Mouse (Mus musculus) thymus, adult 2 months (tissue): ENCODE measurements around the gene Plvap.

Experiments used
- CTCF ChIP-seq: fragments of 200-500 bp; IDR thresholded peaks from 2 replicates; pipeline ENCODE4 v1.5.1; 2012; ENCODE audit warnings: mild to moderate bottlenecking, control low read depth, low read length, moderate library complexity, borderline replicate concordance; ENCODE audit not compliant: control insufficient read depth, poor library complexity, insufficient read depth; ENCODE audit errors: extremely low read depth
- POLR2A ChIP-seq: fragments of 200-500 bp; IDR thresholded peaks from 2 replicates; pipeline ENCODE4 v1.6.1; 2012; ENCODE audit warnings: mild to moderate bottlenecking, low read length, control low read depth, moderate library complexity; ENCODE audit not compliant: control insufficient read depth, poor library complexity, insufficient read depth; ENCODE audit errors: extremely low read depth

GRCm38 (mm10) chr8:71488454-71488853 is 23.1 kb downstream of the Plvap start:
- TF ChIP-seq CTCF: no peak
- TF ChIP-seq POLR2A: no peak
